In the genomic region with DNA sequence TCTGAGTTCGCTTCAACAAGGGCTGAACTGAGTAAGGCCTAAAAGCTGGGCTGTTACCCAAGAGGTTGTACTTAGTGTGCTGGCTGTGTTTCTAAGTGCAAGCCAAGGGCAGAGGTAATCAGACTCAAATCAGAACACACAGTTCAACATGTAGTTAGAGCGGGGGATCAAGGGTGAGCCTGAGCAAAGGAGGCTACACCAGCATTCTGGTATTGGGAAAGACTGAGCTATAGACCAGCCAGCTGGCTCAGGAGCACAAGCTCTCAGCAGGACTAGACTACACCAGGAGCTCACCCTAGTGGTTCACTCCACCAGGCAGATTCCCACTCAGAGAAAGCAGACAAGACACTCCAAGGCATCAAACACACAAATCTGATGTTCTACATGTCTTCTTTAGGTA, we compare ENCODE assay signal across 19 mouse cellular contexts. TPM values are rescaled to one million over a fixed set of nuclear protein-coding genes. Genes with fewer than 3 reads are reported as not detected.
A peak's percentile ranks its signal among the peaks of the same experiment; 100 is the strongest.
DNase-seq lines count a peak whose midpoint lies in the region; ATAC-seq lines count a peak whose summit lies in the region.
"Had no signal": no experiment of that assay in that cellular context is flagged by ENCODE, and none has a peak within 500 bp of the region (broad histone marks: within the 10 kb centered on the region; RNA-seq: fewer than 3 reads in every experiment).

No protein-coding gene starts in this region.

- no peak overlapping the region for H3K4me2 ChIP-seq in kidney, embryonic 14.5 days (replicated peaks; ENCODE audit: low read depth, low read length)
- H3K4me2 ChIP-seq: embryonic facial prominence, embryonic 13.5 days; midbrain, embryonic 12.5 days; stomach, embryonic 15.5 days had no signal

- no peaks in the 10 kb centered on the region for H3K27me3 ChIP-seq in kidney, embryonic 14.5 days (ENCODE audit: control insufficient read depth, insufficient read depth, low read length)
- H3K27me3 ChIP-seq: CH12.LX; embryonic facial prominence, embryonic 13.5 days; midbrain, embryonic 12.5 days; Patski; stomach, embryonic 15.5 days had no signal

- ATAC-seq in kidney, embryonic 14.5 days (ENCODE audit: low FRiP score, low TSS enrichment) = no peak
- ATAC-seq: Patski had no signal

- H3K9ac ChIP-seq in kidney, embryonic 14.5 days (ENCODE audit: low read depth, low read length) = no peak overlapping the region
- H3K9ac ChIP-seq: embryonic facial prominence, embryonic 13.5 days; midbrain, embryonic 12.5 days; stomach, embryonic 15.5 days had no signal

- H3K9me3 ChIP-seq in kidney, embryonic 14.5 days (ENCODE audit: control insufficient read depth, low read length) = no peaks in the 10 kb centered on the region
- H3K9me3 ChIP-seq: embryonic facial prominence, embryonic 13.5 days; heart, embryonic 10.5 days; limb, embryonic 10.5 days; midbrain, embryonic 12.5 days; stomach, embryonic 15.5 days had no signal

- H3K27ac ChIP-seq in kidney, embryonic 14.5 days (ENCODE audit: low read depth, low read length) = no peak overlapping the region
- H3K27ac ChIP-seq: embryonic facial prominence, embryonic 13.5 days; heart, embryonic 10.5 days; limb, embryonic 10.5 days; midbrain, embryonic 12.5 days; stomach, embryonic 15.5 days had no signal

- peaks cover 48% of the 10 kb centered on the region for H3K36me3 ChIP-seq in kidney, embryonic 14.5 days (ENCODE audit: control insufficient read depth, insufficient read depth, low read length)

- peak; percentile 30 to 59 for DNase-seq in adrenal gland, adult (ENCODE audit: inconsistent age in 2 of 2, low spot score in 1 of 2)
- no peak for DNase-seq in adrenal gland, postnatal 4 days (ENCODE audit: low spot score in 2 of 2)
- peak; percentile 7 to 55 for DNase-seq in kidney, postnatal 25 days
- DNase-seq in urinary bladder, postnatal 14 days (ENCODE audit: low spot score) = peak; percentile 30
- no peak for DNase-seq in urinary bladder, postnatal 25 days (ENCODE audit: low spot score)
- DNase-seq in testis, postnatal 14 days (ENCODE audit: low spot score) = peak; percentile 81
- no peak for DNase-seq in frontal cortex, postnatal 10 days (ENCODE audit: low spot score in 2 of 2)
- DNase-seq: cerebellum, postnatal 25 days; heart, postnatal 4 days; layer of hippocampus, adult 9-11 months had no signal

- no peaks in the 10 kb centered on the region for H3K4me1 ChIP-seq in kidney, embryonic 14.5 days (ENCODE audit: control insufficient read depth, insufficient read depth, low read length)
- H3K4me1 ChIP-seq: embryonic facial prominence, embryonic 13.5 days; heart, embryonic 10.5 days; limb, embryonic 10.5 days; midbrain, embryonic 12.5 days; stomach, embryonic 15.5 days had no signal

- no peak overlapping the region for H3K4me3 ChIP-seq in kidney, embryonic 14.5 days (ENCODE audit: low read length)
- H3K4me3 ChIP-seq: embryonic facial prominence, embryonic 13.5 days; heart, embryonic 10.5 days; limb, embryonic 10.5 days; midbrain, embryonic 12.5 days; myocyte; stomach, embryonic 15.5 days had no signal

- 98% methylated on average over 2 of the region's 2 CpGs for WGBS in kidney, embryonic 14.5 days

RNA-seq across cellular contexts. Expression of a gene that starts 10.4 kb away (rescaled TPM):
- 10 to 100 TPM; 12.4 to 13.6 TPM for total RNA-seq in adrenal gland, postnatal 4 days (2021)
- 22.9 and 30.6 TPM in 2 replicates for polyA plus RNA-seq in kidney, embryonic 14.5 days (2014; fragmentation: Nextera tagmentation; extraction: Ambion mirVana)

RNA-seq across cellular contexts. Expression of a gene that starts 10.4 kb away (rescaled TPM):
- total RNA-seq in adrenal gland, postnatal 4 days (2021) = 10 to 100 TPM; 12.9 to 13.6 TPM
- 23.8 and 31.7 TPM in 2 replicates for polyA plus RNA-seq in kidney, embryonic 14.5 days (2014; fragmentation: Nextera tagmentation; extraction: Ambion mirVana)

RNA-seq across cellular contexts. Expression of a gene that starts 22.7 kb away (rescaled TPM):
- total RNA-seq in adrenal gland, postnatal 4 days (2021) = 10 to 100 TPM; 12.9 to 13.5 TPM
- 0.16 and 0.74 TPM in 2 replicates for polyA plus RNA-seq in kidney, embryonic 14.5 days (2014; fragmentation: Nextera tagmentation; extraction: Ambion mirVana)

Comparison
In these comparisons a context has a peak if more than half of its experiments do, and no peak if none do; other contexts are left out.
1. DNase-seq: peak in adrenal gland, adult (2 of 2), kidney, postnatal 25 days (2 of 2), urinary bladder, postnatal 14 days (single experiment) and testis, postnatal 14 days (single experiment); none in adrenal gland, postnatal 4 days (0 of 2), urinary bladder, postnatal 25 days (single experiment) and frontal cortex, postnatal 10 days (0 of 2).